Mouse (Mus musculus): ENCODE results near the gene Amph. TPM values are rescaled to one million over a fixed set of nuclear protein-coding genes. Genes with fewer than 3 reads are reported as not detected.
A peak's percentile ranks its signal among the peaks of the same experiment; 100 is the strongest.
"Not testable (repeated sequence)": the region's sequence is repeated elsewhere in the genome, so short reads cannot be mapped to it uniquely, and the experiment has no call there.

Gene Amph
- polyA plus RNA-seq, 1 experiment from 2014 or later = 1.2 TPM

DNA sequence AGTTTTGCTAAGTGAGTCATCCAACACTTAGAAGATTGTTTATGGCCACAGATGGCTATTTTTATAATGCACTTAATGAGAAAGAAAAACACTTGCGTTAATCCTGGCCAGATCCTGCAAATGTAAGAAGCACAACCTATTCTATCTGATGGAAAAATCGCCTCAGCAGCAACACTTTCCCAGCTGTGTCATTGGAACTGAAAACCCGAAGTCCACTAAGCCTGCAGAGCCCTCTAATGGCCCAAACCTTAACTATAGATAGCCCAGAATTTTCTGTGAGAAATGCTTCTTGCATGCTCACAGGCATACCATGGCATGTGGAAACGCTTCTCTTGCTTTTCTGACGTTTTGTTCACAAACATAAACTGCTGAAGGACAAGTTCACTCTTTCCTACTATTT, 158.4 kb downstream of the Amph start:
- 55% methylated on average over 5 of the region's 5 CpGs for WGBS
- Histone ChIP-seq H3K36me3 (ENCODE audit: control insufficient read depth, insufficient read depth, low read length) (no peaks in the 10 kb centered on the region), H3K4me3 (ENCODE audit: low read depth, low read length) (no peak overlapping the region), H3K4me1 (replicated peaks; ENCODE audit: control insufficient read depth, insufficient read depth, low read length) (no peaks in the 10 kb centered on the region), H3K27me3 (replicated peaks; ENCODE audit: control insufficient read depth, insufficient read depth, low read length) (no peaks in the 10 kb centered on the region), H3K9me3 (ENCODE audit: control insufficient read depth, low read length) (no peaks in the 10 kb centered on the region), H3K27ac (ENCODE audit: low read depth, low read length) (no peak overlapping the region), H3K4me2 (no peak overlapping the region), H3K9ac (ENCODE audit: low read depth, low read length) (no peak overlapping the region)
- DNase-seq (ENCODE audit: low spot score) = no peak
- ATAC-seq (replicated peaks; ENCODE audit: low FRiP score) = no peak

DNA sequence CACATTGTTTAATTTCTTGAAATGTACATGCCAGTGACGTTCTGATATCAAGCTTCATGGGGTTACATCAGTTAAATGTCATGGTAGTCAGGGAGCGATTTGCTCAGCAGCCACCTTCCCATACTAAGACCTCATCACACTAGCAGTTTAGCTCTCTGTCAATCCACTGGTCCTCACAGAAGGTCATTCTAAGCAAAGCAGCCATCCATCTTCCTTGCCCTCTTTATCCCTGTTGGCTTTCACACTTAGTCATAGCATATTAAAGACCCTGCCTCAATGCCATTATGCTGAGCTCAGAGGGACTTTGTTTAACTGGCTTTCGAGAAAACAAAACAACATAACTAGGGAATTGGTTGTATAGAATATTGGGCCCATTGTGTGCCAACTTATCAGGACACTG, 161.3 kb downstream of the Amph start:
- no peak for DNase-seq (ENCODE audit: low spot score)
- Histone ChIP-seq H3K9ac (ENCODE audit: low read depth, low read length) (no peak overlapping the region), H3K27ac (ENCODE audit: low read depth, low read length) (no peak overlapping the region), H3K4me1 (replicated peaks; ENCODE audit: control insufficient read depth, insufficient read depth, low read length) (no peaks in the 10 kb centered on the region; the same call in 1 of the 2 replicates), H3K27me3 (replicated peaks; ENCODE audit: control insufficient read depth, insufficient read depth, low read length) (no peaks in the 10 kb centered on the region), H3K4me2 (no peak overlapping the region), H3K36me3 (ENCODE audit: control insufficient read depth, insufficient read depth, low read length) (no peaks in the 10 kb centered on the region), H3K9me3 (ENCODE audit: control insufficient read depth, low read length) (no peaks in the 10 kb centered on the region), H3K4me3 (ENCODE audit: low read depth, low read length) (no peak overlapping the region)
- no peak for ATAC-seq (replicated peaks; ENCODE audit: low FRiP score)
- WGBS = 62% methylated on average over 3 of the region's 3 CpGs

DNA sequence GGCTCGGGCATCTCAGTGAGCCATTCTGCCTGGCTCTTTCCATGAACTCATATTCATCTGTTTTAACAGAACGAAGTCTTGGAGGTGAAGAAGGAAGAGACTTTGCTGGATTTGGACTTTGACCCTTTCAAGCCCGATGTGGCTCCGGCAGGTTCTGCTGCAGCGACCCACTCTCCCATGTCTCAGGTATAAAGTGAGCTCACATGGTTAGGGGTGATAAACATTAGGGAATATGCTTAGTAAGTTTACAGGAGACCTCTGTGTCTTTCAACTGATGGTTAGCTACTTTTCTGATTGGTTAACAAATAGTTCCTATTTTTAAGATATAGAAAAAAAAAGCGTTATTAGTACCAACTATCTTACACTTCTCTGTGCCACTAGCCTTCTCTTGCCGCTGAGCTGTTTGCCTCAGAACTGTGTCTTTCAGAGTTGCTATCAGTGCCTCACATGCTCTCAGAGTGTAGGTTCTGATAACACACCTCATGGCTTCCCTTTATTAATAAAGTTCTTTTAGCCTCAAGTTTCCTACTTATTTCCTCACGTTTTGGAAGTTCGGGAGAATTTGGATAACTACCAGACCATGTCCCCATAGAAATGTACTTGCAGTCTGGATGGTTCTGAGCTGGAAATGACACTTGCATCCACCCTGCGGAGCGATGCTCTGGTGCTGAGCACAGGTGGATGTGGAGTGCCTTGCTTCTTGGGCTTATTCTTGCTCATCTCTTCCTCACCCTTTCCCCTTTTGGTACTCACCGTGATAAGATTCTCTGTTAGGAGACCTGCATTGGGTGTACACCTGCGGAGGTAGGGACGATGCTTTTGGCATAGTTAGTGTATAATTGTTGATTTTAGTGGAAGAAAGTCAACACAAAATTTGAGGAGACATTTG, 165.3 kb downstream of the Amph start:
- WGBS = 80% methylated on average over 14 of the region's 14 CpGs

DNA sequence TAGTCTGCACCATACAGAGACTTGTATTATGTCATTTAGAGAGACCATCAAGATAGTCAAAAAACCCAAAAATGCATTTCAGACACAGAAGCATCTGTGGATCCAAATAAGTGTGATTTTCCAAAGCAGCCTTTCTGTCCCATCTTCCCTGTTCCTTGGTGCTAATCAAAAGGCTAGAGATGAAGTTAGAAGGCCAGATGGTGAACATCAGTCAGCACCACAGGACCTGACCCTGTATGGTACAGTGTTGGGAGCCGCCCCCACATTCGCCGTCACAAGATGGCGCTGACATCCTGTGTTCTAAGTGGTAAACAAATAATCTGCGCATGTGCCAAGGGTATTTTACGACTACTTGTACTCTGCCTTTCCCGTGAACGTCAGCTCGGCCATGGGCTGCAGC, 166.8 kb downstream of the Amph start:
- H3K9ac ChIP-seq (ENCODE audit: low read depth, low read length); H3K36me3 ChIP-seq (ENCODE audit: control insufficient read depth, insufficient read depth, low read length); H3K4me1 ChIP-seq (replicated peaks; ENCODE audit: control insufficient read depth, insufficient read depth, low read length); H3K4me3 ChIP-seq (ENCODE audit: low read depth, low read length); H3K4me2 ChIP-seq; H3K27me3 ChIP-seq (replicated peaks; ENCODE audit: control insufficient read depth, insufficient read depth, low read length); DNase-seq (ENCODE audit: low spot score); ATAC-seq (replicated peaks; ENCODE audit: low FRiP score); H3K27ac ChIP-seq (ENCODE audit: low read depth, low read length); H3K9me3 ChIP-seq (ENCODE audit: control insufficient read depth, low read length): not testable (repeated sequence)
- 86% methylated on average over 4 of the region's 9 CpGs for WGBS

More for the DNA sequence above, 165.3 kb downstream of the Amph start:
- no peak overlapping the region for H3K27ac ChIP-seq (ENCODE audit: low read depth, low read length)
- H3K9me3 ChIP-seq (ENCODE audit: control insufficient read depth, low read length) = no peaks in the 10 kb centered on the region
- DNase-seq (ENCODE audit: low spot score) (no peak), ATAC-seq (replicated peaks; ENCODE audit: low FRiP score) (peak; percentile 91)
- H3K36me3 ChIP-seq (ENCODE audit: control insufficient read depth, insufficient read depth, low read length) = no peaks in the 10 kb centered on the region
- H3K27me3 ChIP-seq (replicated peaks; ENCODE audit: control insufficient read depth, insufficient read depth, low read length) = no peaks in the 10 kb centered on the region
- H3K4me2 ChIP-seq = no peak overlapping the region
- no peaks in the 10 kb centered on the region; the same call in 1 of the 2 replicates for H3K4me1 ChIP-seq (replicated peaks; ENCODE audit: control insufficient read depth, insufficient read depth, low read length)
- no peak overlapping the region for H3K4me3 ChIP-seq (ENCODE audit: low read depth, low read length)
- no peak overlapping the region for H3K9ac ChIP-seq (ENCODE audit: low read depth, low read length)

DNA sequence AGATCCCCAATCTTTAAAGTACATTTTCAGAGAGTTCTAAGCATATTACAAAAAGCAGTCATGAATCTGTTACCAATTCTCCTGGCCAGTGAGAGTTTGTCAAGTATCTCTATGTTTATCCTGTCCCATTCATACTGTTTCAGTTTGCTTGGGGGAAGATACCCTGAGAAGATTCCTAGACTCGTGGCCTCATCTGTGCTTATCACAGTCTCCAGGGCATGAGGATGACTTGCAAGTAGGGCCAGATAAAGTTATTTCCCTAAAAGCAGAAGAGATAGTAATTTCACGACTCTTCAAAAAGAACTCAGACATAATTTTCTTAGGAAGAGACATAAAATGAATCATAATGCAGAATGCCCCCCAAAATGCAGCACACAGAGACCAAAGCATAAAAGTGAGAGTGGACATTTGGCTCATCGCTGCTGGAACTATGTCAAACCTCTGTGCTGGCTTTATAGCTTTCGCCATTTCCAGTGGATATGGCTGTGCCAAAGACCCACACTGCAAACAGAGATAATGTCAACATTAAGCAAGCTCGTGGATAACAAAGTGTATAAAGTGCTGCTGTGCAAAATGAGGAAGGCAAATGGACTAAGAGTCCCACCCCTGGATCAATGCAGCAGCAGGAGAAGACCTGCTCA, 179.0 kb downstream of the Amph start:
- Histone ChIP-seq H3K27me3 (replicated peaks; ENCODE audit: control insufficient read depth, insufficient read depth, low read length) (no peaks in the 10 kb centered on the region), H3K4me3 (ENCODE audit: low read depth, low read length) (no peak overlapping the region), H3K4me1 (replicated peaks; ENCODE audit: control insufficient read depth, insufficient read depth, low read length) (peaks cover 2% of the 10 kb centered on the region; the same call in 1 of the 2 replicates), H3K27ac (ENCODE audit: low read depth, low read length) (peak overlapping the region; percentile 82), H3K9me3 (ENCODE audit: control insufficient read depth, low read length) (no peaks in the 10 kb centered on the region), H3K9ac (ENCODE audit: low read depth, low read length) (no peak overlapping the region), H3K4me2 (peak overlapping the region; percentile 49), H3K36me3 (ENCODE audit: control insufficient read depth, insufficient read depth, low read length) (no peaks in the 10 kb centered on the region)
- no peak for DNase-seq (ENCODE audit: low spot score)
- WGBS = 32% methylated on average over 5 of the region's 5 CpGs
- ATAC-seq (replicated peaks; ENCODE audit: low FRiP score) = peak; percentile 99

DNA sequence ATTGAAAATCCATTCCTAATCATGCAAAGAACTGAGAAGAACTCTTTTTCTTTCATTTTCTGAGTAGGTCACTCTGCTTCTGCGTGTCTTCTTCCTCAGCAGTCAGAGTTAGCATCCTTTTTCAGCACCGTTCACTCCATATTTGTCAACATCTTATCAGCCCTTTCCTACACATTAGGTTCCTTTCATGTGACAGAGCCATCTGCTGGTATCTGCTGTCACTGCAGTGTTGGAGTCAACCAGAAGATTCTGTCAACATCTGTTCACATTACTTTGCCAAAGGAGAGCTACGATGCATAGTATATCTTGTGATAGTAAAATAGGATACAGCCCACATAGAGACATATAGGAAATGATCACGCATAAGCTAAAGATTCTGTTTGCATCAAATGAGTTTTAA, 185.8 kb downstream of the Amph start:
- no peak for DNase-seq (ENCODE audit: low spot score)
- Histone ChIP-seq H3K27ac (ENCODE audit: low read depth, low read length) (no peak overlapping the region), H3K36me3 (ENCODE audit: control insufficient read depth, insufficient read depth, low read length) (no peaks in the 10 kb centered on the region), H3K4me1 (replicated peaks; ENCODE audit: control insufficient read depth, insufficient read depth, low read length) (no peaks in the 10 kb centered on the region), H3K9ac (ENCODE audit: low read depth, low read length) (no peak overlapping the region), H3K27me3 (replicated peaks; ENCODE audit: control insufficient read depth, insufficient read depth, low read length) (no peaks in the 10 kb centered on the region), H3K9me3 (ENCODE audit: control insufficient read depth, low read length) (no peaks in the 10 kb centered on the region), H3K4me2 (no peak overlapping the region), H3K4me3 (ENCODE audit: low read depth, low read length) (no peak overlapping the region)
- ATAC-seq (replicated peaks; ENCODE audit: low FRiP score) = peak; percentile 64; the same call in 1 of the 2 replicates
- 39% methylated on average over 4 of the region's 4 CpGs for WGBS

DNA sequence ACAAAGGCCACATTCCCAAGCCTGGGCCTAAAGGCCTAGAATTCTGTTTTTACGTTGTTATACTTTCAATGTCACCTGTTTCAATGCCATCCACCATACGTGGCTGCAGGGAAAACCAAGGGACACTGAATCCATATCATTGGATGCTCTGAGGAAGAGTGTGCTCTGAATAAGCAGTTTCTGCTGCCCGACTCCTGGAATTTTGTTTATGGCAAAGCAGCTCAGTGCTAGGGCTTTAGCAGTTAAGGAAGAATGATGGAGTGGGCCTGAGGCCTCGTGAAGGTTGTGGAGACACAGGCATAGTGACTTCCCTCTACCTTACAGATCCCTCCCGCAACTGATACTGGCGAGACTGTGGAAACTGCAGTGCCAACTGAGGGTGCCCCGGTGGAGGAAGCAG, 189.2 kb downstream of the Amph start:
- no peaks in the 10 kb centered on the region for H3K36me3 ChIP-seq (ENCODE audit: control insufficient read depth, insufficient read depth, low read length)
- ATAC-seq (replicated peaks; ENCODE audit: low FRiP score) (no peak), DNase-seq (ENCODE audit: low spot score) (no peak)
- H3K9me3 ChIP-seq (ENCODE audit: control insufficient read depth, low read length) = no peaks in the 10 kb centered on the region
- peaks cover 4% of the 10 kb centered on the region; the same call in 1 of the 2 replicates for H3K4me1 ChIP-seq (replicated peaks; ENCODE audit: control insufficient read depth, insufficient read depth, low read length)
- WGBS = 64% methylated on average over 7 of the region's 7 CpGs
- no peak overlapping the region for H3K4me2 ChIP-seq
- H3K27ac ChIP-seq (ENCODE audit: low read depth, low read length) = no peak overlapping the region
- no peak overlapping the region for H3K9ac ChIP-seq (ENCODE audit: low read depth, low read length)
- no peaks in the 10 kb centered on the region for H3K27me3 ChIP-seq (replicated peaks; ENCODE audit: control insufficient read depth, insufficient read depth, low read length)
- no peak overlapping the region for H3K4me3 ChIP-seq (ENCODE audit: low read depth, low read length)

DNA sequence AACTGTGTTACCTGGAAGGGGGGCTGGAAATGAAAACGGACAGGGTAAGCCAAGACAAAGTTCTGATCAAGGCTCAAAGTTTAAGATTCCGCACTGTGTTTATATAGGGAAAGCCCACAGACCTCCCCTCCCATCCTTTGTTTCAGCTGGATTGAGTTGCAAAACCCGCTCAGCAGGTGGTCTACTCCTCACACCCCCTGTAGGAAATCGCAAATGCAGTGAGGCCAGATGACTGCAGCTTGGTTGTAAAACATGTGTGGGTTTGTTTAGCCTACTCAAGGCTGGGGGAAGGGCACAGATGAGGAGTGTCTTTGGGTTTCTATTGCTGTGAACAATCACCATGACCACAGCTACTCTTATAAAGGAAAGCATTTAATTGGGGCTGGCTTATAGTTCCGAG, 189.9 kb downstream of the Amph start:
- Histone ChIP-seq H3K4me3 (ENCODE audit: low read depth, low read length) (no peak overlapping the region), H3K9ac (ENCODE audit: low read depth, low read length) (no peak overlapping the region), H3K9me3 (ENCODE audit: control insufficient read depth, low read length) (no peaks in the 10 kb centered on the region), H3K36me3 (ENCODE audit: control insufficient read depth, insufficient read depth, low read length) (no peaks in the 10 kb centered on the region), H3K4me1 (replicated peaks; ENCODE audit: control insufficient read depth, insufficient read depth, low read length) (peaks cover 4% of the 10 kb centered on the region; the same call in 1 of the 2 replicates), H3K4me2 (no peak overlapping the region), H3K27me3 (replicated peaks; ENCODE audit: control insufficient read depth, insufficient read depth, low read length) (no peaks in the 10 kb centered on the region), H3K27ac (ENCODE audit: low read depth, low read length) (no peak overlapping the region)
- ATAC-seq (replicated peaks; ENCODE audit: low FRiP score) (no peak), DNase-seq (ENCODE audit: low spot score) (no peak)
- 45% methylated on average over 5 of the region's 5 CpGs for WGBS

All from liver, embryonic 11.5 days (tissue).